Mouse (Mus musculus) cerebellum, adult 2 months (tissue): ENCODE results near the gene Mrpl53. TPM values are rescaled to one million over a fixed set of nuclear protein-coding genes. Genes with fewer than 3 reads are reported as not detected.

Experiments
- DNase-seq, 2 experiments: peaks; one replicate each; pipeline ENCODE4 v3.0.0; 2021
- H3K27ac ChIP-seq: fragments of 200-500 bp; 2 replicates; pipeline ENCODE4 v1.5.1; 2012; ENCODE audit warnings: low read length, control low read depth, inconsistent platforms; ENCODE audit not compliant: insufficient read depth
- H3K27me3 ChIP-seq: fragments of 200-500 bp; 2 replicates; pipeline ENCODE4 v1.6.1; 2012; ENCODE audit warnings: inconsistent platforms, mild to moderate bottlenecking, low read length, moderate library complexity; ENCODE audit not compliant: control insufficient read depth, insufficient read depth
- H3K4me1 ChIP-seq: fragments of 200-500 bp; 2 replicates; pipeline ENCODE4 v1.6.1; 2011; ENCODE audit warnings: low read length; ENCODE audit not compliant: control insufficient read depth, insufficient read depth
- H3K4me3 ChIP-seq: fragments of 200-500 bp; replicated peaks from 2 replicates; pipeline ENCODE3; 2011; ENCODE audit warnings: mild to moderate bottlenecking, low read depth, low read length, control low read depth; ENCODE audit not compliant: insufficient read depth
- CTCF ChIP-seq: fragments of 200-500 bp; IDR thresholded peaks from 2 replicates; pipeline ENCODE4 v1.5.1; 2011; ENCODE audit warnings: low read depth, mild to moderate bottlenecking, control low read depth, low read length, moderate library complexity, borderline replicate concordance; ENCODE audit not compliant: insufficient read depth
- POLR2A ChIP-seq: fragments of 200-500 bp; IDR thresholded peaks from 2 replicates; pipeline ENCODE4 v1.6.1; 2011; ENCODE audit warnings: low read length, control low read depth, borderline replicate concordance; ENCODE audit not compliant: insufficient read depth
- WGBS: fragments of 180-500 bp; shearing (Covaris S2); methylation state at CpG from one replicate; pipeline ENCODE4 v1.1.7; 2018; 5-methylcytosine and 5-hydroxymethylcytosine counted together
- polyA plus RNA-seq: library from polyadenylated mRNA; depleted of rRNA; stranded (reverse); fragments of >200 nt; gene quantifications from 2 replicates; pipeline ENCODE4 v1.2.3, GENCODE M21; 2012

Mrpl53 gene
- polyA plus RNA-seq, 1 experiment = 109 TPM

GRCm38 (mm10) chr6:83137576-83137950, 28.7 kb downstream of the Mrpl53 start:
- Histone ChIP-seq H3K27ac (peak overlapping the region; percentile 51; the same call in 1 of the 2 replicates), H3K4me3 (peak overlapping the region; percentile 41), H3K27me3 (no peaks in the 10 kb centered on the region; the same call in 1 of the 2 replicates), H3K4me1 (no peaks in the 10 kb centered on the region)
- WGBS = 4% methylated on average over 12 of the region's 12 CpGs
- no peak for TF ChIP-seq POLR2A
- no peak for TF ChIP-seq CTCF
- peak in 1 of 2 experiments; percentile 58 for DNase-seq

- Histone ChIP-seq H3K4me3 (peak overlapping the region; percentile 20), H3K4me1 (no peaks in the 10 kb centered on the region), H3K27me3 (no peaks in the 10 kb centered on the region; the same call in 1 of the 2 replicates), H3K27ac (peak overlapping the region; percentile 72; the same call in 1 of the 2 replicates)
- 7% methylated on average over 11 of the region's 11 CpGs for WGBS
- TF ChIP-seq POLR2A = no peak
- TF ChIP-seq CTCF = no peak
- no peak for DNase-seq
These were observed 29.2 kb downstream of the Mrpl53 start for GRCm38 (mm10) chr6:83138056-83138455.

- no peak for TF ChIP-seq POLR2A
- H3K27me3 ChIP-seq = no peaks in the 10 kb centered on the region; the same call in 1 of the 2 replicates
- no peaks in the 10 kb centered on the region for H3K4me1 ChIP-seq
- no peak overlapping the region for H3K4me3 ChIP-seq
- 31% methylated on average over 8 of the region's 8 CpGs for WGBS
- DNase-seq = no peak
- no peak overlapping the region for H3K27ac ChIP-seq
These were observed 31.2 kb downstream of the Mrpl53 start for GRCm38 (mm10) chr6:83140044-83140443.

GRCm38 (mm10) chr6:83141636-83142035, 32.8 kb downstream of the Mrpl53 start:
- Histone ChIP-seq H3K4me3 (no peak overlapping the region), H3K4me1 (no peaks in the 10 kb centered on the region), H3K27ac (no peak overlapping the region), H3K27me3 (no peaks in the 10 kb centered on the region; the same call in 1 of the 2 replicates)
- no peak for DNase-seq
- 38% methylated on average over 4 of the region's 4 CpGs for whole genome bisulfite sequencing
- no peak for TF ChIP-seq CTCF
- no peak for TF ChIP-seq POLR2A

- H3K27ac ChIP-seq = no peak overlapping the region
- no peaks in the 10 kb centered on the region for H3K4me1 ChIP-seq
- TF ChIP-seq CTCF (no peak), POLR2A (no peak)
- H3K27me3 ChIP-seq = no peaks in the 10 kb centered on the region
- WGBS = 6% methylated on average over 41 of the region's 41 CpGs
- DNase-seq = peak in 1 of 2 experiments; percentile 48
- H3K4me3 ChIP-seq = peak overlapping the region; percentile 28
These were observed 33.4 kb downstream of the Mrpl53 start for GRCm38 (mm10) chr6:83142211-83142731.

- WGBS = 65% methylated on average over 11 of the region's 11 CpGs
- Histone ChIP-seq H3K4me3 (no peak overlapping the region), H3K4me1 (no peaks in the 10 kb centered on the region), H3K27ac (no peak overlapping the region), H3K27me3 (no peaks in the 10 kb centered on the region)
- no peak for DNase-seq
- TF ChIP-seq CTCF (no peak), POLR2A (no peak)
These were observed 34.0 kb downstream of the Mrpl53 start for GRCm38 (mm10) chr6:83142886-83143285.

- Histone ChIP-seq H3K4me3 (no peak overlapping the region), H3K27ac (no peak overlapping the region), H3K4me1 (no peaks in the 10 kb centered on the region), H3K27me3 (no peaks in the 10 kb centered on the region)
- no peak for DNase-seq
- no peak for TF ChIP-seq CTCF
- no peak for TF ChIP-seq POLR2A
- 71% methylated on average over 2 of the region's 2 CpGs for WGBS
These were observed 36.4 kb downstream of the Mrpl53 start for GRCm38 (mm10) chr6:83145209-83145608.

GRCm38 (mm10) chr6:83145805-83146204, 37.0 kb downstream of the Mrpl53 start:
- Histone ChIP-seq H3K4me1 (no peaks in the 10 kb centered on the region), H3K27ac (no peak overlapping the region), H3K27me3 (no peaks in the 10 kb centered on the region), H3K4me3 (no peak overlapping the region)
- TF ChIP-seq CTCF (no peak), POLR2A (no peak)
- DNase-seq = no peak
- WGBS = 74% methylated on average over 9 of the region's 9 CpGs
